Mouse (Mus musculus) cerebellum, postnatal 25 days (tissue): ENCODE data around the gene Olfr116.

Experiments used
- DNase-seq, 2 experiments: peaks; one replicate each; pipeline ENCODE4 v3.0.0; 2021; ENCODE audit warnings: mixed read lengths in 2 of 2

Gene Olfr116

GRCm38 (mm10) chr17:37627009-37627408 is at the start of gene Olfr116, which contains the start of gene Olfr115:
Olfr116 (minus strand) TSS chr17:37627199.
Olfr115 (minus strand) TSS chr17:37627109.
- DNase-seq, result no peak

GRCm38 (mm10) chr17:37666688-37667087 is 39.7 kb upstream of the Olfr116 start, which contains the start of gene Olfr118:
Olfr118 (plus strand) TSS chr17:37666988.
- no peak for DNase-seq

DNA sequence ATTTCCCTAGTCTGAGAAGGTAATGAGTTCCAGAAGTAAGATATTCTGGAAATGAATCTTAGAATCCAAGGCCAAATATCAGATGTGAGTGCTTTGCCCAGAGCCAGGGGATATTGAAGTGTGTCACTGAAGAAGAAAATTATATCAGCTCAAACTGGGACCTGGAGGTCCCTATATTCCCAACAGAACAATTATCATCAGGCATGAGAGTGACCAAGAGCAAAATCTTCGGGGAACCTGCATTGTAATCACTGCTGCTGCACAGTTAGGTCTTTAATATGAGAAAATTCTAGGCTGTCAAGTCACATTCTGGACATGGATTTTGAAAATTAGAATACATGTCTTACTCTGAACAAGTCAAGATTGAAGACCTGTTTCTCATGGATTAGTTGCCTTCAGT is 36.7 kb upstream of the Olfr116 start, which contains the start of gene Olfr117:
Gene Olfr117 (minus strand): TSS at position 101 of the 400 bp plus-strand sequence.
- no peak for DNase-seq

DNA sequence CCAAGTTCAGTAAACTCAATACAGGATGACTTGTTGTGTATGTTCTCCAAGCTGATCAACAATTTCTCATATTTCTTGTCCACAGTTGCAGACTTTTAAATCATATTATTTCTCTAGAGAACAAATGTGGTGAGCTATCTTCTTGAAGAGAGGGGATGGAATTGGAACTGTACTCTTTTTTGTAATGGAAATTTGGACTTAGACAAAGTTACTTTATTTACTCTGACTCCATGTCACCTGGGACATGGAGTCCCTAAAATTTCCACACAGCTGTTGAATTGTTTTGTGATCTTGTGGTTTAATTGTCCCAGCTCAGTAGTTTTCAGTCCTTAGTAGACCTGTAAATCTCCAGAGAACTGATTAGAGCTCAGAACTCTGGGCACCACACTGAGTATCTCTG is 34.4 kb downstream of the Olfr116 start, which contains the start of gene Olfr114:
Gene Olfr114 (minus strand): TSS at position 101 of the 400 bp plus-strand sequence.
- DNase-seq, result no peak

- no peak for DNase-seq
These were observed 49.4 kb downstream of the Olfr116 start, which contains the start of gene Olfr113 for GRCm38 (mm10) chr17:37577563-37577962. Olfr113 (minus strand) TSS chr17:37577663.
